In genomic region chr11:117769683-117770047, GRCm38 (mm10) we compare ENCODE assay signal across 18 mouse cellular contexts. TPM values are rescaled to one million over a fixed set of nuclear protein-coding genes. Genes with fewer than 3 reads are reported as not detected.
A peak's percentile ranks its signal among the peaks of the same experiment; 100 is the strongest.
DNase-seq lines count a peak whose midpoint lies in the region; ATAC-seq and TF ChIP-seq lines count a peak whose summit lies in the region.
"Had no signal": no experiment of that assay in that cellular context is flagged by ENCODE, and none has a peak within 500 bp of the region (broad histone marks: within the 10 kb centered on the region; RNA-seq: fewer than 3 reads in every experiment).

No protein-coding gene starts in this region.

- 0 out of 2 replicates have a peak, but pooled peaks cover 4% of the 10 kb centered on the region for H3K4me1 ChIP-seq in intestine, embryonic 14.5 days (replicated peaks; ENCODE audit: control insufficient read depth, insufficient read depth, low read length)
- H3K4me1 ChIP-seq in intestine, postnatal 0 days (replicated peaks; ENCODE audit: control insufficient read depth, insufficient read depth, low read length) = no peaks in the 10 kb centered on the region
- H3K4me1 ChIP-seq in hindbrain, embryonic 16.5 days (ENCODE audit: control insufficient read depth, insufficient read depth, low read depth, low read length) = peaks cover 7% of the 10 kb centered on the region; the same call in 1 of the 2 replicates
- no peaks in the 10 kb centered on the region for H3K4me1 ChIP-seq in liver, embryonic 11.5 days (replicated peaks; ENCODE audit: control insufficient read depth, insufficient read depth, low read length)

- no peak for DNase-seq in intestine, embryonic 14.5 days (ENCODE audit: low spot score)
- peak; percentile 7 for DNase-seq in retina, postnatal 1 day
- DNase-seq in retina, embryonic 14.5 days (ENCODE audit: low spot score) = no peak
- no peak for DNase-seq in urinary bladder, postnatal 36 days (ENCODE audit: low spot score in 2 of 2)
- no peak for DNase-seq in liver, embryonic 11.5 days (ENCODE audit: low spot score)
- DNase-seq: adrenal gland, postnatal 36 days; embryo, embryonic 11 days; gastrocnemius, postnatal 25 days; kidney, adult 9 months; right cerebral cortex, adult 18-20 months; spleen, adult 18-20 months had no signal

- whole genome bisulfite sequencing in intestine, embryonic 14.5 days = 64% methylated on average over 7 of the region's 7 CpGs
- 79% methylated on average over 7 of the region's 7 CpGs for WGBS in intestine, postnatal 0 days
- 56% methylated on average over 7 of the region's 7 CpGs for WGBS in hindbrain, embryonic 16.5 days
- WGBS in liver, embryonic 11.5 days = 93% methylated on average over 7 of the region's 7 CpGs

- H3K9ac ChIP-seq in intestine, embryonic 14.5 days (ENCODE audit: low read length) = no peak overlapping the region
- H3K9ac ChIP-seq in intestine, postnatal 0 days (ENCODE audit: low read depth, low read length) = no peak overlapping the region
- no peak overlapping the region for H3K9ac ChIP-seq in hindbrain, embryonic 16.5 days (ENCODE audit: low read depth, low read length)
- H3K9ac ChIP-seq in liver, embryonic 11.5 days (ENCODE audit: low read depth, low read length) = no peak overlapping the region
- H3K9ac ChIP-seq: stomach, embryonic 15.5 days had no signal

- H3K36me3 ChIP-seq in intestine, embryonic 14.5 days (ENCODE audit: control insufficient read depth, insufficient read depth, low read length) = peaks cover 21% of the 10 kb centered on the region
- H3K36me3 ChIP-seq in intestine, postnatal 0 days (ENCODE audit: control insufficient read depth, insufficient read depth) = peaks cover 55% of the 10 kb centered on the region; the same call in 1 of the 2 replicates
- peaks cover 3% of the 10 kb centered on the region for H3K36me3 ChIP-seq in hindbrain, embryonic 16.5 days (ENCODE audit: control insufficient read depth, insufficient read depth, low read length)
- peaks cover 34% of the 10 kb centered on the region for H3K36me3 ChIP-seq in liver, embryonic 11.5 days (ENCODE audit: control insufficient read depth, insufficient read depth, low read length)

- 0 out of 2 replicates have a peak overlapping the region, but pooled peaks have one; percentile 11 for H3K27ac ChIP-seq in intestine, embryonic 14.5 days (ENCODE audit: low read depth)
- no peak overlapping the region for H3K27ac ChIP-seq in intestine, postnatal 0 days (ENCODE audit: low read depth, low read length)
- no peak overlapping the region for H3K27ac ChIP-seq in hindbrain, embryonic 16.5 days (ENCODE audit: low read depth, low read length)
- no peak overlapping the region for H3K27ac ChIP-seq in liver, embryonic 11.5 days (ENCODE audit: low read depth, low read length)
- H3K27ac ChIP-seq: layer of hippocampus, adult 2 months; stomach, embryonic 15.5 days had no signal

- H3K4me3 ChIP-seq in intestine, embryonic 14.5 days (ENCODE audit: low read depth, low read length) = no peak overlapping the region
- H3K4me3 ChIP-seq in intestine, postnatal 0 days (ENCODE audit: low read depth, low read length) = no peak overlapping the region
- H3K4me3 ChIP-seq in hindbrain, embryonic 16.5 days (ENCODE audit: low read length) = no peak overlapping the region
- no peak overlapping the region for H3K4me3 ChIP-seq in liver, embryonic 11.5 days (ENCODE audit: low read depth, low read length)
- H3K4me3 ChIP-seq: layer of hippocampus, adult 2 months; stomach, embryonic 15.5 days had no signal

- no peak for ATAC-seq in intestine, embryonic 14.5 days (replicated peaks; ENCODE audit: low FRiP score, low TSS enrichment, low read depth)
- ATAC-seq in intestine, postnatal 0 days = no peak
- ATAC-seq in hindbrain, embryonic 16.5 days = 0 out of 2 replicates have a peak, but pooled peaks have one; percentile 17
- ATAC-seq in liver, embryonic 11.5 days (replicated peaks; ENCODE audit: low FRiP score) = no peak

- no peak overlapping the region for H3K4me2 ChIP-seq in intestine, embryonic 14.5 days (ENCODE audit: low read length)
- no peak overlapping the region for H3K4me2 ChIP-seq in intestine, postnatal 0 days (replicated peaks; ENCODE audit: low read depth)
- H3K4me2 ChIP-seq in hindbrain, embryonic 16.5 days (ENCODE audit: low read length) = no peak overlapping the region
- H3K4me2 ChIP-seq in liver, embryonic 11.5 days = no peak overlapping the region
- H3K4me2 ChIP-seq: stomach, embryonic 15.5 days had no signal

- no peaks in the 10 kb centered on the region for H3K9me3 ChIP-seq in intestine, embryonic 14.5 days (ENCODE audit: control insufficient read depth, low read length)
- no peaks in the 10 kb centered on the region for H3K9me3 ChIP-seq in intestine, postnatal 0 days (ENCODE audit: control insufficient read depth)
- no peaks in the 10 kb centered on the region for H3K9me3 ChIP-seq in hindbrain, embryonic 16.5 days (ENCODE audit: control insufficient read depth, low read length)
- no peaks in the 10 kb centered on the region for H3K9me3 ChIP-seq in liver, embryonic 11.5 days (ENCODE audit: control insufficient read depth, low read length)
- H3K9me3 ChIP-seq: stomach, embryonic 15.5 days had no signal

- H3K27me3 ChIP-seq in intestine, embryonic 14.5 days (replicated peaks; ENCODE audit: control insufficient read depth, insufficient read depth, low read length) = no peaks in the 10 kb centered on the region
- no peaks in the 10 kb centered on the region for H3K27me3 ChIP-seq in intestine, postnatal 0 days (replicated peaks; ENCODE audit: control insufficient read depth, insufficient read depth, low read length)
- no peaks in the 10 kb centered on the region for H3K27me3 ChIP-seq in hindbrain, embryonic 16.5 days (replicated peaks; ENCODE audit: control insufficient read depth, insufficient read depth, low read length)
- H3K27me3 ChIP-seq in liver, embryonic 11.5 days (replicated peaks; ENCODE audit: control insufficient read depth, insufficient read depth, low read length) = no peaks in the 10 kb centered on the region
- H3K27me3 ChIP-seq: stomach, embryonic 15.5 days had no signal

- TF ChIP-seq CTCF in intestine, postnatal 0 days (IDR thresholded peaks at IDR 0.05; ENCODE audit: low read depth) = no peak

RNA-seq across cellular contexts. Expression of gene Tmc8, which starts 12.2 kb away (rescaled TPM):
- 3.8 and 5.2 TPM in 2 replicates for polyA plus RNA-seq in intestine, embryonic 14.5 days (2014; fragmentation: Nextera tagmentation; extraction: Ambion mirVana)
- 18.2 TPM in 2 replicates for polyA plus RNA-seq in intestine, postnatal 0 days (2015; fragmentation: Nextera tagmentation; extraction: Ambion mirVana)
- polyA plus RNA-seq in hindbrain, embryonic 16.5 days (2015; fragmentation: Nextera tagmentation; extraction: Ambion mirVana) = 0.76 and 1.0 TPM in 2 replicates
- polyA plus RNA-seq in liver, embryonic 11.5 days (2014; fragmentation: Nextera tagmentation; extraction: Ambion mirVana) = 18.6 and 18.8 TPM in 2 replicates

RNA-seq across cellular contexts. Expression of gene Tmc6, which starts 12.3 kb away (rescaled TPM):
- 20.7 and 26.1 TPM in 2 replicates for polyA plus RNA-seq in intestine, embryonic 14.5 days (2014; fragmentation: Nextera tagmentation; extraction: Ambion mirVana)
- polyA plus RNA-seq in intestine, postnatal 0 days (2015; fragmentation: Nextera tagmentation; extraction: Ambion mirVana) = 23.8 and 26.3 TPM in 2 replicates
- polyA plus RNA-seq in hindbrain, embryonic 16.5 days (2015; fragmentation: Nextera tagmentation; extraction: Ambion mirVana) = 6.4 and 6.6 TPM in 2 replicates
- 61.2 and 62.1 TPM in 2 replicates for polyA plus RNA-seq in liver, embryonic 11.5 days (2014; fragmentation: Nextera tagmentation; extraction: Ambion mirVana)

RNA-seq across cellular contexts. Expression of gene 6030468B19Rik, which starts 27.8 kb away (rescaled TPM):
- polyA plus RNA-seq in intestine, embryonic 14.5 days (2014; fragmentation: Nextera tagmentation; extraction: Ambion mirVana) = 0.28 TPM in 2 replicates
- polyA plus RNA-seq in intestine, postnatal 0 days (2015; fragmentation: Nextera tagmentation; extraction: Ambion mirVana) = not detected in 2 replicates
- not detected in 2 replicates for polyA plus RNA-seq in hindbrain, embryonic 16.5 days (2015; fragmentation: Nextera tagmentation; extraction: Ambion mirVana)
- polyA plus RNA-seq in liver, embryonic 11.5 days (2014; fragmentation: Nextera tagmentation; extraction: Ambion mirVana) = 49.3 and 54.3 TPM in 2 replicates
- polyA plus RNA-seq: heart, postnatal 0 days; liver, adult 2 months; lung, postnatal 0 days had no signal

RNA-seq across cellular contexts. Expression of gene Gm20708, which starts 39.8 kb away (rescaled TPM):
- polyA plus RNA-seq in intestine, embryonic 14.5 days (2014; fragmentation: Nextera tagmentation; extraction: Ambion mirVana) = 0.83 TPM in 1 of 2 replicates, not detected in the other
- polyA plus RNA-seq in intestine, postnatal 0 days (2015; fragmentation: Nextera tagmentation; extraction: Ambion mirVana) = 0.29 and 0.37 TPM in 2 replicates
- 1.1 and 1.8 TPM in 2 replicates for polyA plus RNA-seq in hindbrain, embryonic 16.5 days (2015; fragmentation: Nextera tagmentation; extraction: Ambion mirVana)
- polyA plus RNA-seq in liver, embryonic 11.5 days (2014; fragmentation: Nextera tagmentation; extraction: Ambion mirVana) = 0.21 and 0.80 TPM in 2 replicates

RNA-seq across cellular contexts. Expression of gene Syngr2, which starts 39.8 kb away (rescaled TPM):
- 145 TPM in 2 replicates for polyA plus RNA-seq in intestine, embryonic 14.5 days (2014; fragmentation: Nextera tagmentation; extraction: Ambion mirVana)
- polyA plus RNA-seq in intestine, postnatal 0 days (2015; fragmentation: Nextera tagmentation; extraction: Ambion mirVana) = 116 and 129 TPM in 2 replicates
- 17.4 and 20.9 TPM in 2 replicates for polyA plus RNA-seq in hindbrain, embryonic 16.5 days (2015; fragmentation: Nextera tagmentation; extraction: Ambion mirVana)
- polyA plus RNA-seq in liver, embryonic 11.5 days (2014; fragmentation: Nextera tagmentation; extraction: Ambion mirVana) = 92.1 and 99.4 TPM in 2 replicates

Comparison
In these comparisons a context has a peak if more than half of its experiments do, and no peak if none do; other contexts are left out.
1. RNA of gene 6030468B19Rik, which starts 27.8 kb away (polyA plus RNA-seq): 49.3 to 54.3 TPM in liver, embryonic 11.5 days; 0.28 TPM in intestine, embryonic 14.5 days, not detected in hindbrain, embryonic 16.5 days and not detected in intestine, postnatal 0 days; every median in the first group is over 10 times any median in the second.